Mouse (Mus musculus) neural tube, embryonic 14.5 days (tissue): Measurements from ENCODE around the gene Rftn1. TPM values are rescaled to one million over a fixed set of nuclear protein-coding genes. Genes with fewer than 3 reads are reported as not detected.

Source experiments
- ATAC-seq: fragments of 200-750 bp; cut with Nextera tagmentation; 2 replicates; pipeline ENCODE4 v1.8.0; 2017; ENCODE audit warnings: low read depth, mild to moderate bottlenecking, moderate TSS enrichment, moderate library complexity
- H3K27ac ChIP-seq: fragments of 300-500 bp; sonication (generic); 2 replicates; pipeline ENCODE4 v1.5.1; 2014; ENCODE audit warnings: low read depth, mild to moderate bottlenecking, control low read depth, low read length, moderate library complexity, mixed read lengths
- H3K27me3 ChIP-seq: fragments of 300-500 bp; sonication (generic); 2 replicates; pipeline ENCODE4 v1.6.1; 2014; ENCODE audit warnings: low read length; ENCODE audit not compliant: control insufficient read depth, insufficient read depth
- H3K36me3 ChIP-seq: fragments of 300-500 bp; sonication (generic); 2 replicates; pipeline ENCODE4 v1.6.1; 2014; ENCODE audit warnings: low read length, mixed read lengths; ENCODE audit not compliant: control insufficient read depth, insufficient read depth
- H3K4me1 ChIP-seq: fragments of 300-500 bp; sonication (generic); 2 replicates; pipeline ENCODE4 v1.6.1; 2014; ENCODE audit warnings: low read length; ENCODE audit not compliant: control insufficient read depth, insufficient read depth
- H3K4me2 ChIP-seq: fragments of 300-500 bp; sonication (generic); 2 replicates; pipeline ENCODE4 v1.6.1; 2014; ENCODE audit warnings: mild to moderate bottlenecking, low read depth, low read length, control low read depth
- H3K4me3 ChIP-seq: fragments of 300-500 bp; sonication (generic); 2 replicates; pipeline ENCODE4 v1.5.1; 2014; ENCODE audit warnings: low read depth, low read length, control low read depth, mixed read lengths
- H3K9ac ChIP-seq: fragments of 300-500 bp; sonication (generic); replicated peaks from 2 replicates; pipeline ENCODE4 v1.6.1; 2014; ENCODE audit warnings: low read depth, mild to moderate bottlenecking, control low read depth, low read length, mixed read lengths
- H3K9me3 ChIP-seq: fragments of 300-500 bp; sonication (generic); 2 replicates; pipeline ENCODE4 v1.6.1; 2016; ENCODE audit warnings: low read length; ENCODE audit not compliant: control insufficient read depth
- WGBS: fragments of 180-500 bp; shearing (Covaris S2); extraction: QIAGEN DNeasy Blood & Tissue Kit; methylation state at CpG from one replicate; pipeline ENCODE4 v1.1.7; 2014; 5-methylcytosine and 5-hydroxymethylcytosine counted together
- polyA plus RNA-seq: library from polyadenylated mRNA; unstranded; fragments of >200 nt; fragmentation: Nextera tagmentation; extraction: Ambion mirVana; gene quantifications from 2 replicates; pipeline ENCODE4 v1.2.1, GENCODE M21; 2014

The Rftn1 gene
- polyA plus RNA-seq, 1 experiment from 2014 or later: 20.4 TPM

GRCm38 (mm10) chr17:49976678-49977423 is 213.6 kb downstream of the Rftn1 start:
- Histone ChIP-seq H3K9me3 (no peaks in the 10 kb centered on the region), H3K27ac (peak overlapping the region; percentile 70), H3K4me2 (no peak overlapping the region), H3K9ac (no peak overlapping the region; the same call in 1 of the 2 replicates), H3K4me3 (no peak overlapping the region), H3K4me1 (peaks cover 4% of the 10 kb centered on the region; the same call in 1 of the 2 replicates), H3K27me3 (no peaks in the 10 kb centered on the region), H3K36me3 (no peaks in the 10 kb centered on the region)
- peak; percentile 58 for ATAC-seq
- WGBS: 46% methylated on average over 4 of the region's 4 CpGs

DNA sequence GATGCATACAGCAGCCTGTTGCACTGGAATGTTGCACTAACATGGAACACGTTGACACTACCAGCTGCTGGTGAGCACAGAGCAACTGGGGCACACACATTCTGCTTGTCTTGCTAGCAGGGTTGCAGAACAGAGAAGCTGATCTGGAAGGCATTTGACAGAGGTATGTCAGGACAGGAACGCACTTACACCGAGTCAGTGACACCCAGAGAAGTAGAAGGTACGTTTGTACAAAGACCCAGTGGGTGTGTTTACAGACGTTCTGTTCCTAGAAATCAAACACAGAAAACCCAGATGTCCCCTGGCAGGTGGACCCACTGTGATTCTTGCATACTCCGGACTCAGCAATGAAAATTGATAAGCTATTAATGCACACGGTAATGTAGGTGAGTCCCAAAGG is 215.0 kb downstream of the Rftn1 start:
- Histone ChIP-seq H3K27me3 (no peaks in the 10 kb centered on the region), H3K9me3 (no peaks in the 10 kb centered on the region), H3K4me2 (no peak overlapping the region), H3K9ac (no peak overlapping the region), H3K36me3 (no peaks in the 10 kb centered on the region), H3K4me1 (peaks cover 4% of the 10 kb centered on the region; the same call in 1 of the 2 replicates), H3K4me3 (no peak overlapping the region), H3K27ac (no peak overlapping the region)
- no peak for ATAC-seq
- 68% methylated on average over 7 of the region's 7 CpGs for WGBS

GRCm38 (mm10) chr17:49974996-49975395 is 215.5 kb downstream of the Rftn1 start:
- ATAC-seq: no peak
- Histone ChIP-seq H3K4me3 (no peak overlapping the region), H3K4me2 (no peak overlapping the region), H3K9ac (no peak overlapping the region), H3K27ac (no peak overlapping the region), H3K27me3 (no peaks in the 10 kb centered on the region), H3K9me3 (no peaks in the 10 kb centered on the region), H3K4me1 (peaks cover 4% of the 10 kb centered on the region; the same call in 1 of the 2 replicates), H3K36me3 (no peaks in the 10 kb centered on the region)
- 77% methylated on average over 6 of the region's 6 CpGs for WGBS

GRCm38 (mm10) chr17:49972164-49972563 is 218.3 kb downstream of the Rftn1 start:
- Histone ChIP-seq H3K4me3 (no peak overlapping the region), H3K27me3 (no peaks in the 10 kb centered on the region), H3K36me3 (no peaks in the 10 kb centered on the region), H3K4me2 (no peak overlapping the region), H3K9ac (no peak overlapping the region), H3K4me1 (peaks cover 4% of the 10 kb centered on the region; the same call in 1 of the 2 replicates), H3K9me3 (no peaks in the 10 kb centered on the region), H3K27ac (no peak overlapping the region)
- ATAC-seq: no peak
- WGBS: 90% methylated on average over 1 of the region's 1 CpGs

GRCm38 (mm10) chr17:49971057-49971456 is 219.4 kb downstream of the Rftn1 start:
- H3K27me3 ChIP-seq: no peaks in the 10 kb centered on the region
- no peak overlapping the region for H3K4me3 ChIP-seq
- H3K4me2 ChIP-seq: no peak overlapping the region
- no peaks in the 10 kb centered on the region for H3K4me1 ChIP-seq
- H3K9me3 ChIP-seq: no peaks in the 10 kb centered on the region
- ATAC-seq: no peak
- H3K27ac ChIP-seq: no peak overlapping the region
- H3K36me3 ChIP-seq: no peaks in the 10 kb centered on the region
- H3K9ac ChIP-seq: no peak overlapping the region

DNA sequence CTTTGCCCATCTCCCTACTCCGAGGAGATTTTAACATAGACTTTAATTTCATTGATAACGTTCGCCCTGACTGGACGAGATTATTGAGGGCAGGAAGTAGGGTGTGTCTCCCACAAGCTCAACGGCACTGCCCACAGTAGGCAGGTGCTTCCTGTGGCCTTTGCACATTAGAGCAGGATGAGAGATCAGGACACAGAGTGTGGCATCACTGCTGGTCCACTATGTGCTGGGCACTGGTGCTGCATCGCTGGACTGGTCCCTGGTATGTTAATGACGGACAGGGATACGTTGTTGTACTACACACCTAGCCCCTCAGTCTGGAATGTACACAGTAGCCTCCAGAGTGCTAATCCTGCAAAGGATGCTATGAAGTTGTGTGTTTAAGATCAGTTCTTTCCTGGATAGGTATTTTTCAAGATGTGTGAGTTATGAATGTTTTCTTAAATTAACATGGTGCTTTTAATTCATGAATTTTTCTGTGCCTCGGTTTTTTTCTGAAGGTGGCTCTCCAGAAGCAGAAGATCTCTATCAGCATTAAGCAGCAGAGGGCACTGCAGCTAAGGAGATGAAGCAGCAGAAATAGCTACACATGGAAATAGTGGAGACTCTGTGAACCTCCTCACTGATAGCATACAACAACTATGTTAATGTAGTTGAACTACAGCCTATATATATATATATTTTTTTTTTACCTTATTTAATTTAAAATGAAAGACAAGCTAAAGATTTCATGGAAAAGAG is 221.8 kb downstream of the Rftn1 start:
- WGBS: 70% methylated on average over 9 of the region's 9 CpGs
- H3K36me3 ChIP-seq: no peaks in the 10 kb centered on the region

DNA sequence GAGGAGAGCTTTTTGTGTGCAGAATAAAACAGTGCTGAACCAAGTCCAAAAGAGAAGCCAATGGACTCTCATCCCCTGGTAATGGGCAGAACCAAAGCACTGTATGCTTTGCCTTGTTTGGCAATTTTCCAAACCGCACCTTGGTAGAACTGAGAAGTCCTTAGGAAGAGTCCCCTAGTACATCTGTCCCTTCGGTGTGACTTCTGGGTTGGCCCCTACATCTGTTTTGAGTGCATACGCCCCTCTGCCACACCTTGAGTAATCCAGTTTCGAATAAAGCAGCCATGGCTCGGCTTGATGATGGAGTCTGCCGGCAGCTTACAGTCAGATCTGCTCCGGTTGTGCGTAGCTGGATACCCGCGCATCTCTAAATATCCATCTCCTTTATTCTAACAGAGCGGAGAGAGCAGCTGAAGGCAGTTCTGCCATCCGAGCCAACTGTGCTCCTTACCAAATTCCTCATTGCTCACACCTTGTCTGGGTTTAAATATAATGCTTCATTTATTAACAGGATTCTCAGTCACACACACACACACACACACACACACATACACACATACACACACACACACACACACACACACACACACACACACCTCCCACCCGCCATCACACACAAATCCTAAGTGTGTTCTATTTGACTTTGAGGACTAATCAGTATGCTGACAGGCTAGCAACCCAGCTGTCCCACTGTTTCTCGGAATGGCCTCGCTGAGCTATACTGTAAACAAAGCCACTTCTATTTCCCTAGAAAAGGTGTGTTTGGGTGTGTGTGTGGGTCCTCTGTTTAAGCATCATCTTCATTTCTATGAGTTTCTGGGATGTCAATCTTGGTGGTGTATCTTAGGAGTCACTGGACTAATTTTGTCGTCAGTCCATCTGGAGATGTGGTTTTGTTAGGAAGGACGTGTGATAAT is 224.4 kb downstream of the Rftn1 start:
- 77% methylated on average over 17 of the region's 17 CpGs for WGBS

More for the DNA sequence above, 221.8 kb downstream of the Rftn1 start:
- Histone ChIP-seq H3K9ac (no peak overlapping the region), H3K4me1 (no peaks in the 10 kb centered on the region), H3K27ac (no peak overlapping the region), H3K9me3 (no peaks in the 10 kb centered on the region), H3K27me3 (no peaks in the 10 kb centered on the region), H3K4me3 (no peak overlapping the region), H3K4me2 (no peak overlapping the region)
- peak; percentile 65; the same call in 1 of the 2 replicates for ATAC-seq

GRCm38 (mm10) chr17:49965035-49965434 is 225.4 kb downstream of the Rftn1 start:
- no peak overlapping the region for H3K4me2 ChIP-seq
- 73% methylated on average over 7 of the region's 7 CpGs for WGBS
- no peaks in the 10 kb centered on the region for H3K4me1 ChIP-seq
- H3K27me3 ChIP-seq: no peaks in the 10 kb centered on the region
- ATAC-seq: no peak
- H3K9me3 ChIP-seq: no peaks in the 10 kb centered on the region
- no peak overlapping the region for H3K27ac ChIP-seq
- H3K9ac ChIP-seq: no peak overlapping the region
- H3K36me3 ChIP-seq: no peaks in the 10 kb centered on the region
- no peak overlapping the region for H3K4me3 ChIP-seq

More for the DNA sequence above, 224.4 kb downstream of the Rftn1 start:
- no peaks in the 10 kb centered on the region for H3K36me3 ChIP-seq
- H3K4me1 ChIP-seq: no peaks in the 10 kb centered on the region
- ATAC-seq: peak; percentile 55; the same call in 1 of the 2 replicates
- no peak overlapping the region for H3K9ac ChIP-seq
- H3K4me3 ChIP-seq: no peak overlapping the region
- H3K27me3 ChIP-seq: no peaks in the 10 kb centered on the region
- H3K4me2 ChIP-seq: no peak overlapping the region
- no peak overlapping the region for H3K27ac ChIP-seq
- H3K9me3 ChIP-seq: no peaks in the 10 kb centered on the region
